Mouse (Mus musculus) adipose tissue, adult 10 weeks (tissue): ENCODE measurements around the gene Pgm3. TPM values are rescaled to one million over a fixed set of nuclear protein-coding genes. Genes with fewer than 3 reads are reported as not detected.

ENCODE experiments used
- polyA plus RNA-seq: library from polyadenylated mRNA; stranded (reverse); fragments of 350-450 nt; fragmentation: Illumina TruSeq; extraction: RNeasy Lipid Tissue Mini Kit (QIAGEN cat#74804); gene quantifications from one replicate; pipeline ENCODE4 v1.2.3, GENCODE M21; 2014; ENCODE audit warnings: low read depth, low replicate concordance

The Pgm3 gene
- polyA plus RNA-seq: 18.8 TPM

DNA sequence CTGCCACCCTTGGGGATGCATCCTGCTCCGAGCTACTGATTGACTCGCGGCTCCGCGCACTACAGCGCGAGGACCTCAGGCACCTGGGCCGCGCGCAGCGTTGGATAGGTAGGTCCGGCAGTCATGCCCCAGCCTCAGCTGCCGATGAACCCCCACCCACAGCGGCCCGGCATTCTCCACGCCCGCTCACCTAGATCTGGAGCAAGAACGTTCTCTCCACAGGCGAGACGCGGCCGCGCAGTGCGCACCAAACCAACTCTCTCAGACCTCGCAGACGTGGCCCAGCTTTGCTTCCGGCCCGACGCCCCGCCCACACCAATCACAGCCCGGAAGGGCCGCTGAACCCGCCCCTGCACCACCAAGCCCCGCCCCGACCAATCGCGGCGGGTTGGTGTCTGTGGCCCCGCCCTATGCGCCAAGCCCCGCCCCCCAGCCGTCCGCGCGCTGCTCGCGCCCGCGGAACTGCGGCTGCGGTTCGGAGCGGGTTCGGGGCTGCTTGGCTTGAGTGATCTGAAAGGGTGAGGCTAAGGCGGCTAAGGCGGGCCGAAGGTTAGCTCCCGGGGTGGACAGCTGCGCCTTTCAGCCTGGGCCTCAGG, at the start of gene Pgm3, which contains the start of gene Rwdd2a:
Gene Pgm3, minus strand, starts transcription at position 303 of the 596 bp plus-strand sequence.
Gene Rwdd2a, plus strand, starts transcription at position 452 of the 596 bp plus-strand sequence.

Other genes starting within 250 kb of the Pgm3 start
- 1.1 TPM for gene Ube2cbp, start 106.9 kb downstream of the Pgm3 start, polyA plus RNA-seq
- 20.8 TPM for gene Dop1a, start 104.7 kb downstream of the Pgm3 start, polyA plus RNA-seq
- gene Rwdd2a, start 149 bp upstream of the Pgm3 start, polyA plus RNA-seq: 3.2 TPM
- gene Me1, start 124.1 kb upstream of the Pgm3 start, polyA plus RNA-seq: 95.3 TPM
- gene Prss35, start 171.8 kb upstream of the Pgm3 start, polyA plus RNA-seq: 0.41 TPM